Mouse (Mus musculus) forebrain, embryonic 11.5 days (tissue): ENCODE data around the gene Mark4. TPM values are rescaled to one million over a fixed set of nuclear protein-coding genes. Genes with fewer than 3 reads are reported as not detected.
A peak's percentile ranks its signal among the peaks of the same experiment; 100 is the strongest.

Source experiments
- ATAC-seq: fragments of 200-750 bp; cut with Nextera tagmentation; replicated peaks from 2 replicates; pipeline ENCODE4 v1.8.0; 2017; ENCODE audit warnings: moderate TSS enrichment; ENCODE audit not compliant: low FRiP score
- DNase-seq: peaks from one replicate; pipeline ENCODE4 v3.0.0-alpha.2; 2017; ENCODE audit warnings: low spot score
- H3K27ac ChIP-seq: fragments of 300-500 bp; sonication (generic); 2 replicates; pipeline ENCODE4 v1.5.1; 2014; ENCODE audit warnings: low read depth, low read length
- H3K27me3 ChIP-seq: fragments of 300-500 bp; sonication (generic); 2 replicates; pipeline ENCODE4 v1.6.1; 2014; ENCODE audit warnings: mild to moderate bottlenecking, low read length, mixed read lengths; ENCODE audit not compliant: control insufficient read depth, insufficient read depth
- H3K36me3 ChIP-seq: fragments of 300-500 bp; sonication (generic); 2 replicates; pipeline ENCODE4 v1.6.1; 2014; ENCODE audit warnings: mild to moderate bottlenecking, low read length, moderate library complexity, mixed read lengths; ENCODE audit not compliant: control insufficient read depth, insufficient read depth
- H3K4me1 ChIP-seq: fragments of 300-500 bp; sonication (generic); replicated peaks from 2 replicates; pipeline ENCODE4 v1.6.1; 2014; ENCODE audit warnings: low read length, mixed read lengths; ENCODE audit not compliant: control insufficient read depth, insufficient read depth
- H3K4me2 ChIP-seq: fragments of 300-500 bp; sonication (generic); 2 replicates; pipeline ENCODE4 v1.6.1; 2014; ENCODE audit warnings: low read depth, mild to moderate bottlenecking, low read length, moderate library complexity, mixed read lengths; ENCODE audit not compliant: severe bottlenecking
- H3K4me3 ChIP-seq: fragments of 300-500 bp; sonication (generic); 2 replicates; pipeline ENCODE4 v1.5.1; 2014; ENCODE audit warnings: low read depth, low read length
- H3K9ac ChIP-seq: fragments of 300-500 bp; sonication (generic); 2 replicates; pipeline ENCODE4 v1.6.1; 2014; ENCODE audit warnings: low read length
- H3K9me3 ChIP-seq: fragments of 300-500 bp; sonication (generic); 2 replicates; pipeline ENCODE4 v1.6.1; 2016; ENCODE audit warnings: low read length, mixed read lengths; ENCODE audit not compliant: control insufficient read depth
- WGBS: fragments of 180-500 bp; shearing (Covaris S2); extraction: QIAGEN DNeasy Blood & Tissue Kit; methylation state at CpG from one replicate; pipeline ENCODE4 v1.1.7; 2014; 5-methylcytosine and 5-hydroxymethylcytosine counted together
- polyA plus RNA-seq: library from polyadenylated mRNA; unstranded; fragments of >200 nt; fragmentation: Nextera tagmentation; extraction: Ambion mirVana; gene quantifications from 2 replicates; pipeline ENCODE4 v1.2.1, GENCODE M21; 2014

The Mark4 gene
- polyA plus RNA-seq, 1 experiment from 2014 or later: 11.0 TPM

GRCm38 (mm10) chr7:19424051-19424450, 34.6 kb downstream of the Mark4 start:
- peaks cover 4% of the 10 kb centered on the region for H3K4me1 ChIP-seq
- 78% methylated on average over 4 of the region's 4 CpGs for WGBS
- H3K27ac ChIP-seq: no peak overlapping the region
- no peak overlapping the region for H3K4me2 ChIP-seq
- ATAC-seq (no peak), DNase-seq (no peak)
- H3K9ac ChIP-seq: no peak overlapping the region
- peaks cover 7% of the 10 kb centered on the region; the same call in 1 of the 2 replicates for H3K36me3 ChIP-seq
- H3K9me3 ChIP-seq: no peaks in the 10 kb centered on the region
- peaks cover 22% of the 10 kb centered on the region for H3K27me3 ChIP-seq
- H3K4me3 ChIP-seq: no peak overlapping the region

GRCm38 (mm10) chr7:19423083-19423482, 35.5 kb downstream of the Mark4 start:
- ATAC-seq (no peak), DNase-seq (no peak)
- H3K36me3 ChIP-seq: 0 out of 2 replicates have a peak, but pooled peaks cover 2% of the 10 kb centered on the region
- 79% methylated on average over 3 of the region's 3 CpGs for WGBS
- H3K4me1 ChIP-seq: peaks cover 4% of the 10 kb centered on the region
- H3K9me3 ChIP-seq: no peaks in the 10 kb centered on the region
- H3K27me3 ChIP-seq: peaks cover 28% of the 10 kb centered on the region
- H3K9ac ChIP-seq: no peak overlapping the region
- H3K4me3 ChIP-seq: no peak overlapping the region
- no peak overlapping the region for H3K27ac ChIP-seq
- no peak overlapping the region for H3K4me2 ChIP-seq

GRCm38 (mm10) chr7:19420821-19421636, 37.6 kb downstream of the Mark4 start:
- 13% methylated on average over 43 of the region's 43 CpGs for WGBS
- H3K27me3 ChIP-seq: peaks cover 28% of the 10 kb centered on the region

DNA sequence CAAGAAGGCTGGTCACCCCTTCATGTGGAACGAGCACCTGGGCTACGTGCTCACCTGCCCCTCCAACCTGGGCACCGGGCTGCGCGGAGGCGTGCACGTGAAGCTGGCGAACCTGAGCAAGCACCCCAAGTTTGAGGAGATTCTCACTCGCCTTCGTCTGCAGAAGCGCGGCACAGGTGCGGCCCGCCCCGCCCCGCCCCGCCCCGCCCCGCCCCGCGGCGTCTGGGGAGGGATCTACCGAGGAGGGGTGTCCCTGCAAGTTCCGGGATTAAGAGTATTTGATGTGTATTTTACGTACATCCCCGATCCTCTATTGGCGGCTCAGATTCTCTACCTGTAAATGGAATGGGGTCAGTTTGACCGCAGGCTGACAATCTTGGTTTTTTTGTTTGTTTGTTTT, 38.5 kb downstream of the Mark4 start:
- DNase-seq (no peak), ATAC-seq (no peak)
- no peaks in the 10 kb centered on the region for H3K9me3 ChIP-seq
- no peak overlapping the region for H3K4me3 ChIP-seq
- H3K36me3 ChIP-seq: no peaks in the 10 kb centered on the region
- peaks cover 4% of the 10 kb centered on the region for H3K4me1 ChIP-seq
- H3K27me3 ChIP-seq: peaks cover 28% of the 10 kb centered on the region
- H3K9ac ChIP-seq: no peak overlapping the region
- no peak overlapping the region for H3K27ac ChIP-seq
- no peak overlapping the region for H3K4me2 ChIP-seq
- 7% methylated on average over 28 of the region's 28 CpGs for WGBS

More at GRCm38 (mm10) chr7:19420821-19421636, 37.6 kb downstream of the Mark4 start:
- Histone ChIP-seq H3K4me3 (peak overlapping the region; percentile 30), H3K4me1 (peaks cover 4% of the 10 kb centered on the region), H3K9me3 (no peaks in the 10 kb centered on the region), H3K4me2 (peak overlapping the region; percentile 59), H3K9ac (no peak overlapping the region), H3K27ac (no peak overlapping the region), H3K36me3 (no peaks in the 10 kb centered on the region)
- ATAC-seq: peak; percentile 99
- peak; percentile 92 for DNase-seq

GRCm38 (mm10) chr7:19416590-19416989, 42.0 kb downstream of the Mark4 start:
- DNase-seq: no peak
- 85% methylated on average over 15 of the region's 15 CpGs for WGBS
- H3K4me1 ChIP-seq: peaks cover 4% of the 10 kb centered on the region

GRCm38 (mm10) chr7:19413525-19413924, 45.1 kb downstream of the Mark4 start:
- Histone ChIP-seq H3K27ac (no peak overlapping the region), H3K4me3 (no peak overlapping the region), H3K36me3 (no peaks in the 10 kb centered on the region), H3K4me2 (no peak overlapping the region), H3K9ac (no peak overlapping the region), H3K4me1 (no peaks in the 10 kb centered on the region), H3K27me3 (0 out of 2 replicates have a peak, but pooled peaks cover 2% of the 10 kb centered on the region), H3K9me3 (no peaks in the 10 kb centered on the region)
- ATAC-seq (no peak), DNase-seq (no peak)
- 87% methylated on average over 3 of the region's 3 CpGs for WGBS

More at GRCm38 (mm10) chr7:19416590-19416989, 42.0 kb downstream of the Mark4 start:
- Histone ChIP-seq H3K9me3 (no peaks in the 10 kb centered on the region), H3K9ac (no peak overlapping the region), H3K4me3 (no peak overlapping the region), H3K27me3 (peaks cover 26% of the 10 kb centered on the region), H3K4me2 (no peak overlapping the region), H3K27ac (no peak overlapping the region), H3K36me3 (no peaks in the 10 kb centered on the region)
- no peak for ATAC-seq

- H3K27ac ChIP-seq: no peak overlapping the region
- H3K9ac ChIP-seq: no peak overlapping the region
- 88% methylated on average over 5 of the region's 5 CpGs for WGBS
Observed at GRCm38 (mm10) chr7:19411783-19412182, 46.8 kb downstream of the Mark4 start.

DNA sequence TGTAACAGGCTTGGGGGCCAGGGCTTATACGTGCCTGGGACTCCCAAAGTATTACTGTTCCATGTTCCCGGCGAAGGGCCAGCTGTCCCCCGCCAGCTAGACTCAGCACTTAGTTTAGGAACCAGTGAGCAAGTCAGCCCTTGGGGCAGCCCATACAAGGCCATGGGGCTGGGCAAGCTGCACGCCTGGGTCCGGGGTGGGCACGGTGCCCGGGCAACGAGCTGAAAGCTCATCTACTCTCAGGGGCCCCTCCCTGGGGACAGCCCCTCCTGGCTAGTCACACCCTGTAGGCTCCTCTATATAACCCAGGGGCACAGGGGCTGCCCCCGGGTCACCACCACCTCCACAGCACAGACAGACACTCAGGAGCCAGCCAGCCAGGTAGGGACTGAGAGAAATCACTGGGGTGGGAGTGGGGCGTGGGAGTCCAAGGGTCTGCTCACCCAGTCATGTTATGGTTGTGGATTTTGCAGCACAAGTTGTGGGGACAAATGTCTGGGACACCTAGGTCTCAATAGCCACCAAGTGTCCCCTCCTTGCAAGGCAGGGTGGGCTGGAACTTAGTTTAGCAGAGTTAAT, 47.8 kb downstream of the Mark4 start:
- Histone ChIP-seq H3K27ac (no peak overlapping the region), H3K27me3 (no peaks in the 10 kb centered on the region), H3K9me3 (no peaks in the 10 kb centered on the region), H3K4me1 (no peaks in the 10 kb centered on the region), H3K4me2 (no peak overlapping the region), H3K36me3 (no peaks in the 10 kb centered on the region), H3K9ac (no peak overlapping the region), H3K4me3 (no peak overlapping the region)
- ATAC-seq: no peak
- no peak for DNase-seq
- 89% methylated on average over 11 of the region's 11 CpGs for WGBS

More at GRCm38 (mm10) chr7:19411783-19412182, 46.8 kb downstream of the Mark4 start:
- H3K27me3 ChIP-seq: no peaks in the 10 kb centered on the region
- no peak for ATAC-seq
- H3K4me2 ChIP-seq: no peak overlapping the region
- no peak overlapping the region for H3K4me3 ChIP-seq
- no peaks in the 10 kb centered on the region for H3K36me3 ChIP-seq
- H3K9me3 ChIP-seq: no peaks in the 10 kb centered on the region
- DNase-seq: no peak
- H3K4me1 ChIP-seq: no peaks in the 10 kb centered on the region
